ENCODE assay signal across 8 mouse cellular contexts in genomic region chrX:69359360-69359759, GRCm38 (mm10). TPM values are rescaled to one million over a fixed set of nuclear protein-coding genes. Genes with fewer than 3 reads are reported as not detected.
DNase-seq lines count a peak whose midpoint lies in the region; ATAC-seq lines count a peak whose summit lies in the region.

No protein-coding gene starts in this region.

- H3K9me3 ChIP-seq in embryonic facial prominence, embryonic 10.5 days, result no peaks in the 10 kb centered on the region
- H3K9me3 ChIP-seq in heart, embryonic 14.5 days (ENCODE audit: control insufficient read depth, low read length), result no peaks in the 10 kb centered on the region

- H3K27me3 ChIP-seq in embryonic facial prominence, embryonic 10.5 days (replicated peaks; ENCODE audit: low read depth, poor library complexity, severe bottlenecking), result peaks cover 50% of the 10 kb centered on the region
- no peaks in the 10 kb centered on the region for H3K27me3 ChIP-seq in heart, embryonic 14.5 days (ENCODE audit: control insufficient read depth, insufficient read depth, low read length)

- H3K36me3 ChIP-seq in embryonic facial prominence, embryonic 10.5 days (replicated peaks), result no peaks in the 10 kb centered on the region
- H3K36me3 ChIP-seq in heart, embryonic 14.5 days (ENCODE audit: control insufficient read depth, insufficient read depth, low read length), result no peaks in the 10 kb centered on the region

- H3K9ac ChIP-seq in heart, embryonic 14.5 days (ENCODE audit: low read length), result no peak overlapping the region

- no peak for ATAC-seq in heart, embryonic 14.5 days (ENCODE audit: insufficient number of reproducible peaks, insufficient read depth, low FRiP score, low read depth)
- ATAC-seq in activated CD4-positive, CD25-positive, alpha-beta regulatory T cell, adult 4 months, result no peak
- no peak for ATAC-seq in erythroblast, adult 5-6 weeks (replicated peaks; ENCODE audit: low FRiP score, poor library complexity, severe bottlenecking)

- peaks cover 7% of the 10 kb centered on the region for H3K4me1 ChIP-seq in embryonic facial prominence, embryonic 10.5 days
- peaks cover 0 to 5% of the 10 kb centered on the region in 2 experiments; a peak in 1 of 4 replicates for H3K4me1 ChIP-seq in heart, embryonic 14.5 days (ENCODE audit: control insufficient read depth in 2 of 2, insufficient read depth in 2 of 2, low read length in 2 of 2)

- intact Hi-C loops in left cerebral cortex, postnatal 36 days (cut with DNase I), result no loop called here

- peak; percentile 4 for DNase-seq in embryo, embryonic 9.5 days (ENCODE audit: extremely low spot score)
- DNase-seq in embryo, embryonic 10 days (ENCODE audit: low spot score), result no peak
- DNase-seq in embryonic facial prominence, embryonic 10.5 days (ENCODE audit: low spot score), result no peak
- peak; percentile 74 to 75 for DNase-seq in left cerebral cortex, postnatal 36 days (ENCODE audit: low spot score in 2 of 2)
- peak; percentile 57 for DNase-seq in right cerebral cortex, postnatal 36 days (ENCODE audit: low spot score in 2 of 2)

- 27% methylated on average over 5 of the region's 5 CpGs for WGBS in embryonic facial prominence, embryonic 10.5 days
- 48% methylated on average over 5 of the region's 5 CpGs for WGBS in heart, embryonic 14.5 days

- peak overlapping the region; percentile 72 for H3K4me3 ChIP-seq in embryonic facial prominence, embryonic 10.5 days
- H3K4me3 ChIP-seq in heart, embryonic 14.5 days (ENCODE audit: control insufficient read depth in 1 of 2, insufficient read depth in 1 of 2, low read depth in 1 of 2, low read length in 2 of 2), result peak overlapping the region; percentile 59 to 89

- no peak overlapping the region for H3K27ac ChIP-seq in embryonic facial prominence, embryonic 10.5 days (replicated peaks)
- no peak overlapping the region for H3K27ac ChIP-seq in heart, embryonic 14.5 days (replicated peaks in 1 of 2; ENCODE audit: control insufficient read depth in 1 of 2, insufficient read depth in 1 of 2, low read depth in 2 of 2, low read length in 2 of 2)

- peak overlapping the region; percentile 70 for H3K4me2 ChIP-seq in heart, embryonic 14.5 days (ENCODE audit: low read length)

RNA-seq across cellular contexts. Expression of gene Aff2, which starts 0.7 kb away (rescaled TPM):
- 6.4 and 6.6 TPM in 2 replicates for polyA plus RNA-seq in embryonic facial prominence, embryonic 10.5 days (2016; fragmentation: Nextera tagmentation; extraction: Ambion mirVana)
- polyA plus RNA-seq in heart, embryonic 14.5 days (2014; fragmentation: Nextera tagmentation; extraction: Ambion mirVana), result 7.6 and 8.6 TPM in 2 replicates
- 10 to 100 TPM; 21.7 to 25.1 TPM for total RNA-seq in left cerebral cortex, postnatal 36 days (2021)
- under 1 TPM in 1 of 2 experiments, not detected in 1; 0.57 TPM for polyA plus RNA-seq in activated CD4-positive, CD25-positive, alpha-beta regulatory T cell, adult 4 months (2017; shearing (Covaris generic))
- 0.84 and 2.9 TPM in 2 replicates for total RNA-seq in erythroblast, adult 5-6 weeks (2015; ENCODE audit: low replicate concordance)
- total RNA-seq in erythroblast, adult 5-6 weeks (2017; ENCODE audit: low replicate concordance), result 1.3 TPM in 2 replicates

Comparison
In these comparisons a context has a peak if more than half of its experiments do, and no peak if none do; other contexts are left out.
1. DNase-seq: peak in embryo, embryonic 9.5 days (single experiment), left cerebral cortex, postnatal 36 days (2 of 2) and right cerebral cortex, postnatal 36 days (2 of 2); none in embryo, embryonic 10 days (single experiment) and embryonic facial prominence, embryonic 10.5 days (single experiment).